Mouse (Mus musculus): ENCODE measurements around the gene Atg7.
A peak's percentile ranks its signal among the peaks of the same experiment; 100 is the strongest.

Gene Atg7

GRCm38 (mm10) chr6:114737931-114738759 is 95.2 kb downstream of the Atg7 start:
- no peak for DNase-seq

- no peak for DNase-seq
These were observed 95.8 kb downstream of the Atg7 start for GRCm38 (mm10) chr6:114738760-114739112.

- DNase-seq: no peak
These were observed 99.5 kb downstream of the Atg7 start for GRCm38 (mm10) chr6:114742209-114743003.

- DNase-seq: no peak
These were observed 100.2 kb downstream of the Atg7 start for GRCm38 (mm10) chr6:114743126-114743525.

- no peak for DNase-seq
These were observed 100.9 kb downstream of the Atg7 start for GRCm38 (mm10) chr6:114743845-114744244.

GRCm38 (mm10) chr6:114746439-114746974 is 103.6 kb downstream of the Atg7 start:
- no peak for DNase-seq

- DNase-seq: no peak
These were observed 105.5 kb downstream of the Atg7 start for GRCm38 (mm10) chr6:114748419-114748818.

- DNase-seq: no peak
These were observed 106.0 kb downstream of the Atg7 start for GRCm38 (mm10) chr6:114748882-114749281.

GRCm38 (mm10) chr6:114758795-114759194 is 115.9 kb downstream of the Atg7 start:
- no peak for DNase-seq

GRCm38 (mm10) chr6:114766314-114766713 is 123.4 kb downstream of the Atg7 start:
- DNase-seq: no peak

- no peak for DNase-seq
These were observed 124.8 kb downstream of the Atg7 start for GRCm38 (mm10) chr6:114767710-114768109.

GRCm38 (mm10) chr6:114770337-114770736 is 127.4 kb downstream of the Atg7 start:
- no peak for DNase-seq

GRCm38 (mm10) chr6:114771502-114771901 is 128.6 kb downstream of the Atg7 start:
- DNase-seq: no peak

- DNase-seq: no peak
These were observed 132.3 kb downstream of the Atg7 start for GRCm38 (mm10) chr6:114775210-114775609.

- no peak for DNase-seq
These were observed 135.0 kb downstream of the Atg7 start for GRCm38 (mm10) chr6:114777872-114778271.

GRCm38 (mm10) chr6:114778650-114779049 is 135.8 kb downstream of the Atg7 start:
- no peak for DNase-seq

- DNase-seq: no peak
These were observed 137.7 kb downstream of the Atg7 start for GRCm38 (mm10) chr6:114780583-114780982.

- DNase-seq: peak; percentile 12
These were observed 138.7 kb downstream of the Atg7 start for GRCm38 (mm10) chr6:114781415-114782240.

GRCm38 (mm10) chr6:114782486-114782885 is 139.6 kb downstream of the Atg7 start:
- no peak for DNase-seq

GRCm38 (mm10) chr6:114786461-114786860 is 143.6 kb downstream of the Atg7 start:
- no peak for DNase-seq

GRCm38 (mm10) chr6:114787606-114788005 is 144.7 kb downstream of the Atg7 start:
- no peak for DNase-seq

GRCm38 (mm10) chr6:114788663-114789062 is 145.8 kb downstream of the Atg7 start:
- DNase-seq: no peak

- DNase-seq: no peak
These were observed 147.2 kb downstream of the Atg7 start for GRCm38 (mm10) chr6:114790084-114790483.

Data from cerebellum, adult 9-10 months (tissue).